Mouse (Mus musculus): ENCODE results near the gene Ccdc78. TPM values are rescaled to one million over a fixed set of nuclear protein-coding genes. Genes with fewer than 3 reads are reported as not detected.

The Ccdc78 gene
- polyA plus RNA-seq, 1 experiment from 2014 or later = 0.17 TPM

DNA sequence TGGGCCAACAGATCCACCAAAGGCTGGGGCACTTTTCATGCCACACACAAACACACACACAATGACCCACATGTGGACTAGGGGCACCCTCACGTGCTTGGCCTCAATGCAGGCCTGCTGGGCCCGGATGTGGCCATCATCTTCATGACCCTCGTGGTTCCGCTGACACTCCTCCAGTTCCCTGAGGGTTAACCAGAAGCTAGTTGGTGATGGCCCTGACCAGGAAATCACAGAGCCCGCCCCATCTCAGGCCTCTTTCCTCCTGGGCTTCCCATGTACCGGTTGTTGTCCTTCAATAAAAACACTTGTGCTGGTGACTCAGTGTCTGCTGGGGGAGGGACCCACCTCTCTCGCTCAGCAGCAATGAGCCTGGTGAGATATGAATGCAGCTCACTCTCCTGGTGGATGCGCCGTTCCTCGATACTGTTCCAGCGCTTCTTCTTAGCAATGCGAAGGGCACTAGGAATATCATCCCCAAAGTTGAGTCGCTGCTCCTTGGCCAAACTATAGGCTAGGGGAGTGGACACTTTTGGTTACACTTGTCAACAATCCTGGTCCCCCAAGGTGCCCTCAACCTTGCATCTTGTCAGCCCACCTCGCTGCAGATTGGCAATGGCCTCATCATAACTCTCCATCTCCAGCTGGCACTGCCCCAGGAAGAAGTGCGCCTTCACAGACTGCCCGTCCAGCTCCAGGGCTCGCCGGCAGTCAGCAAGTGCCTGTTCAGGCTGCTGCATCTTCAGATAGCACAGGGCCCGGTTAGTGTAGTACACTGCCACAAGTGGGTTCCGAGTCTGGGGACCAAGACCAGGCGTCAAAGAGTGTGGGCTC, 45.3 kb downstream of the Ccdc78 start:
- peak overlapping the region; percentile 84 for H3K4me2 ChIP-seq
- no peaks in the 10 kb centered on the region for H3K9me3 ChIP-seq (replicated peaks)
- peak overlapping the region; percentile 92 for H3K9ac ChIP-seq
- no peaks in the 10 kb centered on the region for H3K27me3 ChIP-seq (replicated peaks)
- peaks cover 81% of the 10 kb centered on the region for H3K4me1 ChIP-seq
- 44% methylated on average over 21 of the region's 21 CpGs for WGBS (ENCODE audit: insufficient replicate concordance)
- peak overlapping the region; percentile 84 for H3K4me3 ChIP-seq
- peaks cover 61% of the 10 kb centered on the region for H3K36me3 ChIP-seq
- H3K27ac ChIP-seq = peak overlapping the region; percentile 91
- no peak for ATAC-seq

DNA sequence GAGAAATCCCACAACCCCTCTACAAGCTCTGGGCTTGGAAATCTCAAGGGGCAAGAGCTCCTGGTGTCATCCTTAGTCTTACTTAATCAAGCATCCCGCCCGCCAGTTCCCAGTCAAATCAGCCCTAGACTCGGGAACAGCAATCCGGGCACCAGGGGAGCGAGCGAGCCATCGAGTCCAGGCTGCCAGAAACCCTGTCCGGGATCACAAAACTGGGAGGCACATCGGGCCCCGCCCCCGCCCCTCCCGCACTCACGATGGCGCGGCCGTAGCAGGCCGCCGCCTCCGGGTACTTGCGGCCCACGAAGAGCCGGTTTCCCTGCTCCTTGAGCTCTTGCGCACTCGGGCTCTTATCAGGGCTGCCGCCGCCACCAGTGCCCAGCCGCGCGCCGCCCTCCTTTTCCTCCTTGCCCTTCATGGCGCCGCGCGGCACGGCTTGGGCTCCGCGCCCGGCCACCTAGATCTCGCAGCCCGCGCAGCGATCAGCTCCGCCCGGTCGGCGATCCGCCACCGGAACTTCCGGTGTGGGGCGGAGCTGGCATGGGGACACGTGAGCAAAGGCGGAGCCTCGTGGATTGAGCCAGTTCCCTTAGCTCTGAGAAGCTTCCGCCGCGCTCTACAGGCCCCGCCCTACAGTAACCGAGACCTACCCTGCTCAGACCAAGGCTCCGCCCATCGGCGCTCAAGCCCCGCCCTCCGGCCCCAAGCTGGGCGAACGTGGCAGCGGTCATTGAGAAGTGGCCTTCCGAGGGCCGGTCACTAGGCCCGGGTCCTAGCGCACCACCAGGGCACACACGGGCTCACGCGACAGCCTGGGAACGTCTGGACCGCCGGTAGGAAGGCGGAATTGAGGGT, 46.3 kb downstream of the Ccdc78 start:
- peak overlapping the region; percentile 84 for H3K4me3 ChIP-seq
- H3K9me3 ChIP-seq (replicated peaks) = no peaks in the 10 kb centered on the region
- peak overlapping the region; percentile 84 for H3K4me2 ChIP-seq
- peak overlapping the region; percentile 92 for H3K9ac ChIP-seq
- H3K27ac ChIP-seq = peak overlapping the region; percentile 93
- under 1% methylated on average over 75 of the region's 77 CpGs for WGBS (ENCODE audit: insufficient replicate concordance)
- no peaks in the 10 kb centered on the region for H3K27me3 ChIP-seq (replicated peaks)
- H3K36me3 ChIP-seq = peaks cover 55% of the 10 kb centered on the region
- H3K4me1 ChIP-seq = peaks cover 87% of the 10 kb centered on the region
- peak; percentile 89 for ATAC-seq

DNA sequence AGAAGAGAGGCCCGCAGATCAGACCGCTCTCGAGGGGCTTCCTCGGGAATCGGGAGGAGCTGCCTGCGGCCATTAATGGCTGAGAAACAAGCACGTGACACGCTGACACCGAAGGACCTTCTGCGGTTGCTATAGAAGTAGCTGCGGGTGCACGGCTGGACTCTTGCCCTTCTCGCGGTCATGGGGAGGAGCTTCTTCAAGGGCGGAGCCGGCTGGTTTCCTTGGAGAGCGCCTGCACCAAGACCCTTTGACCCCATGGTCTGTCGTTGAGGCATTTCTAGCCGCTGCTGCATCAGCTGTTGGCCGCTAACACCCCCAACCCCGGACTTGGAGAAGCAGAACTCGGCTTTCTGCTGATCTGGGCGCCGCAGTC, 46.9 kb downstream of the Ccdc78 start, which contains the start of gene Stub1:
Stub1 (minus strand) TSS at position 114 of the 373 bp plus-strand sequence.
- Histone ChIP-seq H3K4me1 (peaks cover 88% of the 10 kb centered on the region), H3K9me3 (replicated peaks) (no peaks in the 10 kb centered on the region), H3K4me3 (peak within 1 kb of the TSS; percentile 84), H3K27ac (peak within 1 kb of the TSS; percentile 93), H3K27me3 (replicated peaks) (no peaks in the 10 kb centered on the region), H3K4me2 (peak within 1 kb of the TSS; percentile 84), H3K9ac (peak within 1 kb of the TSS; percentile 92), H3K36me3 (peaks cover 55% of the 10 kb centered on the region)
- ATAC-seq = peak; percentile 53
- WGBS (ENCODE audit: insufficient replicate concordance) = 0% methylated on average over 24 of the region's 24 CpGs

DNA sequence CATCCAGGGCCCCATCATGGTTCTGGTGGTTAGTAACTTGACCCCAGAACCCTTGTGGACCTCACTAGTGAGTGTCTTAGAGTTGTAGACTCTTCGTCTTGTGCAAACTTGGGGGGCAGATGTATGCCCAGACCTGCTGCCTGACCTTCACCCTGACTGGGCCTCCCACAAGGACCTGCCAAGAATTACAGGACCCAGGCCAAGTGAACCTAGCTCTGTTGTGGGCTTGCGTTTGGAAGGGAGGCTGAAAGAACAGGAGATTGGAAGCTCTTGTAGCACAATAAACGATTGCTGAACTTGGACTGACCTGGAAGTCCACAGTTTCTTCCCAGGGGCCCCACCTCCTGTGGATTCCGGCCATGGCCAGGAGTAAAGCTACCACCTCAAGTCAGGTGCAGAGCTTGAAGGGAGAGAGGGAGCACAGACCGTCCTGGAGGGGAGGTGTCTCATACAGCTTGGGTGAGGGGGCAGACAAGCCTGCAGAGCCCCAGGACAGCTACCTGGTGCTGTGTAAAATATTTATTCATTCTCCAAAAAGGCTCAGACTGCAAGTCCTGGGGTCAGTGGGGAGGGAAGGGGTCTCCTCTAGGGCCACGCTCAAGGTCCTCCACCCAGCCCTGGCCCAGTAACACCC, 47.7 kb downstream of the Ccdc78 start:
- no peak for ATAC-seq
- Histone ChIP-seq H3K27ac (peak overlapping the region; percentile 93), H3K4me2 (peak overlapping the region; percentile 84), H3K36me3 (peaks cover 60% of the 10 kb centered on the region), H3K4me1 (peaks cover 84% of the 10 kb centered on the region), H3K9ac (peak overlapping the region; percentile 92), H3K27me3 (replicated peaks) (no peaks in the 10 kb centered on the region), H3K4me3 (peak overlapping the region; percentile 84), H3K9me3 (replicated peaks) (no peaks in the 10 kb centered on the region)
- WGBS (ENCODE audit: insufficient replicate concordance) = 43% methylated on average over 6 of the region's 6 CpGs

DNA sequence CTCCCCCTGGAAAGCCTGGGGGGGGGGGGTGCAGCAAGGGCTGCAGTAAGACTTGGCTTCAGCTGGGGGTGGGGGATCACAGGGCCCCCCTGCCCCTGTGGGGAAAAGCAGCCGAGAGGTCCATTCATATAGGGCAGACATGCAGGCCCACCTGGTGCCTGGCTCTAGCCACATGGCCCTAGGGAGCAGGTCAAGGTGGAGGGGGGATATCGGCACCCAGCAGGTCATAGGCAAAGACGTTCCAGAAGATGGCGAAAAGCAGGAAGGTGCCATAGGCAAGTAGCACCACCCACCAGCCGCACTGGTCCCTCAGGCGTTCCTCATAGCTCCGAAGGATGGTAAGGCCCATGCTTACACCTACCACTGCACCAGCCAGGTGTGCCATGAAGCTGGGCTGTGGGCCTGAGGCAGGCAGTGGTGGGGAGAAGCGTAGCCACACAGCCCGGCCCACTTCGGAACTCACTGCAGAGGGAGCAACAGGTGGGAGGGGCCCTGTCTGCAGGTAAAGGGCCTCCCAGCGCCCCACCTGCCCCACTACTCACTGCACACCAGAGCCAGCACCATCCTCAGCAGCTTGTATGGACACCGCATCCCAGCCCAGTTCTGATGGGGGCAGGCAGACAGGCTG, 48.3 kb downstream of the Ccdc78 start:
- peak overlapping the region; percentile 92 for H3K9ac ChIP-seq
- peak overlapping the region; percentile 84 for H3K4me2 ChIP-seq
- peaks cover 84% of the 10 kb centered on the region for H3K4me1 ChIP-seq
- H3K27me3 ChIP-seq (replicated peaks) = no peaks in the 10 kb centered on the region
- ATAC-seq = no peak
- H3K36me3 ChIP-seq = peaks cover 65% of the 10 kb centered on the region
- H3K27ac ChIP-seq = peak overlapping the region; percentile 93
- peak overlapping the region; percentile 84 for H3K4me3 ChIP-seq
- no peaks in the 10 kb centered on the region for H3K9me3 ChIP-seq (replicated peaks)
- 89% methylated on average over 12 of the region's 12 CpGs for WGBS (ENCODE audit: insufficient replicate concordance)

DNA sequence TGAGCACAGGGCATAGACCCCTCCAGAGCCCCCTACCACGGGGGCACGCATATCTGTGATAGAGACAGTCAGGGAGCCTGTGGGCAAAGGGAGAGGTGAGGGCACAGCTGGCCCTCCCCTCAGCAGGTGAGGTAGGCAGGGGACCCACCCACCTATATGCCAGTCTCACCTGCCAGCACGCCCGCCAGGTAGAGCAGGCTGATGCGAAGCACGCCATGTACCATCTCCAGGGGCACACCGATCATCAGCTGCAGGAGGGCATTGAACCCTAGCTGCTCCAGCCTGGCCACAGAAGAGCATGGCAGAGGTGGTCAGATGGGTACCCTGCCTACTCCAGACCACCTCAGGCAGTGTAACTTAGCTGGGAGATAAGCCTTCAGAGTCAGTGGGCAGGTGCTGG, 48.9 kb downstream of the Ccdc78 start:
- WGBS (ENCODE audit: insufficient replicate concordance) = 88% methylated on average over 7 of the region's 7 CpGs
- no peak for ATAC-seq
- H3K27ac ChIP-seq = no peak overlapping the region
- H3K4me1 ChIP-seq = peaks cover 84% of the 10 kb centered on the region
- peak overlapping the region; percentile 84; the same call in 1 of the 2 replicates for H3K4me3 ChIP-seq
- H3K9me3 ChIP-seq (replicated peaks) = no peaks in the 10 kb centered on the region
- peaks cover 65% of the 10 kb centered on the region for H3K36me3 ChIP-seq
- H3K4me2 ChIP-seq = peak overlapping the region; percentile 84
- H3K27me3 ChIP-seq (replicated peaks) = no peaks in the 10 kb centered on the region
- peak overlapping the region; percentile 92; the same call in 1 of the 2 replicates for H3K9ac ChIP-seq

DNA sequence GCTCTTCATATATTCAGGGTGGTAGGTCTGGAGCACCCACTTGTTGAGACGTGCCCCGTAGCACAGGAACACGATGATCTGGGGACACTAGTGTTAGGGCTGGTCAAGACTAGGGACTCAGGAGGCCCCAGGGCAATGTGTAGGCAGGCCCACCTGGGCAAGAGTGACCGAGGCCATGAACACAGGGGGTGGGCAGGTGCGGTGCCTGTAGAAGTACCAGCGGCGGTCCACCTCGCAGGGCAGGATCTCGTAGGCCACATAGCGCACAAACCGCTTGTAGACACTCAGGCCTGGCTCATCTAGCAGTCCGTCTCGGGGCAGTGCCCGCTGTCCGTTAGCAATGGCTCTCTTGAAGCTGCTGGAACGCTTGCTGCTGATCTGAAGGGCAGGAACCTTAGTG, 49.4 kb downstream of the Ccdc78 start:
- no peaks in the 10 kb centered on the region for H3K9me3 ChIP-seq (replicated peaks)
- peaks cover 81% of the 10 kb centered on the region for H3K4me1 ChIP-seq
- H3K27ac ChIP-seq = no peak overlapping the region
- H3K27me3 ChIP-seq (replicated peaks) = no peaks in the 10 kb centered on the region
- 89% methylated on average over 16 of the region's 16 CpGs for WGBS (ENCODE audit: insufficient replicate concordance)
- 0 out of 2 replicates have a peak overlapping the region, but pooled peaks have one; percentile 56 for H3K9ac ChIP-seq
- H3K4me3 ChIP-seq = no peak overlapping the region
- peak overlapping the region; percentile 71; the same call in 1 of the 2 replicates for H3K4me2 ChIP-seq
- ATAC-seq = no peak
- H3K36me3 ChIP-seq = peaks cover 65% of the 10 kb centered on the region

DNA sequence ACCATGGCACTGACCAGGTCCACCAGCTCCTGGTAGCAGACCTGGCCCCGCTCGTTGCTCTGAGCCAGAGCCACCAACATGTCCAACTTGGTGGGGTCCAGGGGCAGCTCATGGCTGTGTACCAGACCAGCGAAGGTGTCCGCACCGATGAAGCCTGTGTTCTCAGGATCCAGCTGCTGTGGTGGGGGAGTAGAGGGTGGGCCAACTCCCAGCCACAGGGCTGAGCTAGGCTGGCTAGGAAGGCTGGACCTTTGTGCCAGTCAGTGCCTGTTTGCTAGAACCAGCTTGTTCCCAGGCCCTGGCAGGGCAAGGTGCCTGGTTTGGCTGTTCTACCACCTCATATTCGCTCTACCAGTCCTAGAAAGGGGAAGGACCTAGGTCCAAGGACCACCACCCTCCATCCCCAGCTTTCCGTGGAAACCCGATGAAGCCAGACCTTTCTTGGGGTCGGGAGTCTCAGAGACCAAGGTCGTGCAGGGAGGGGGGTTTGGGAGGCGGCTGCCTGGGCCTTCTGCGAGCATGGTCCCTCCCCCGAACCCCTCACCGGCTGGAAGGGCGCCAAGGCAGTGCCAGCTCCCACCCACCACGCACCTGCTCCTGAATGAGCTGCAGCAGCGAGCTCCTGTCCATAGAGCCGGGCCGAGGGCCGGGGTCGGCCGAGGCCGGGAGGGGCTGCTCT, 50.2 kb downstream of the Ccdc78 start:
- H3K4me3 ChIP-seq = peak overlapping the region; percentile 38
- peaks cover 74% of the 10 kb centered on the region for H3K4me1 ChIP-seq
- 25% methylated on average over 22 of the region's 23 CpGs for WGBS (ENCODE audit: insufficient replicate concordance)
- peak overlapping the region; percentile 56 for H3K9ac ChIP-seq
- H3K27ac ChIP-seq = peak overlapping the region; percentile 12
- no peak for ATAC-seq
- H3K27me3 ChIP-seq (replicated peaks) = no peaks in the 10 kb centered on the region
- no peaks in the 10 kb centered on the region for H3K9me3 ChIP-seq (replicated peaks)
- H3K36me3 ChIP-seq = peaks cover 65% of the 10 kb centered on the region
- H3K4me2 ChIP-seq = peak overlapping the region; percentile 71

DNA sequence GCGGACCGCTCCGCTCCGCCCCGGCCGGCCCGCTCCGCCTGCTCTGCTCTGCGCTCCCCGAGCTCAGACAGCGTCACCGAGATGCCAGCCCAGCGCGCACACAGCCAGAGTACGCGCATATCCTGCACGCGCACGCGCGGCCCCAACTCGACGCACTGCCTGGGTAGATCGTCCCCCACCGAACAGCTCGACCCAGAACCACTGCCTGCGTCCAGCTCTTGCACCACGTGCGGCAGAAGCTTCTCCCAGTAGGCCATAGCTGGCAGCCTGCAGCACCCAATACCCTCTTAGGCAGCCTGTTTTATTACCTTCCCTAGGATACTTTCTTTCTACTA, 50.7 kb downstream of the Ccdc78 start, which contains the start of gene Rhbdl1:
Rhbdl1 (minus strand) TSS at position 220 of the 335 bp plus-strand sequence.
- peak within 1 kb of the TSS; percentile 56 for H3K9ac ChIP-seq
- H3K36me3 ChIP-seq = peaks cover 66% of the 10 kb centered on the region
- H3K4me1 ChIP-seq = peaks cover 69% of the 10 kb centered on the region
- peak within 1 kb of the TSS; percentile 71 for H3K4me2 ChIP-seq
- ATAC-seq = no peak
- H3K27me3 ChIP-seq (replicated peaks) = no peaks in the 10 kb centered on the region
- H3K4me3 ChIP-seq = peak within 1 kb of the TSS; percentile 38
- H3K27ac ChIP-seq = peak within 1 kb of the TSS; percentile 12
- 1% methylated on average over 28 of the region's 29 CpGs for whole genome bisulfite sequencing (ENCODE audit: insufficient replicate concordance)
- H3K9me3 ChIP-seq (replicated peaks) = no peaks in the 10 kb centered on the region

DNA sequence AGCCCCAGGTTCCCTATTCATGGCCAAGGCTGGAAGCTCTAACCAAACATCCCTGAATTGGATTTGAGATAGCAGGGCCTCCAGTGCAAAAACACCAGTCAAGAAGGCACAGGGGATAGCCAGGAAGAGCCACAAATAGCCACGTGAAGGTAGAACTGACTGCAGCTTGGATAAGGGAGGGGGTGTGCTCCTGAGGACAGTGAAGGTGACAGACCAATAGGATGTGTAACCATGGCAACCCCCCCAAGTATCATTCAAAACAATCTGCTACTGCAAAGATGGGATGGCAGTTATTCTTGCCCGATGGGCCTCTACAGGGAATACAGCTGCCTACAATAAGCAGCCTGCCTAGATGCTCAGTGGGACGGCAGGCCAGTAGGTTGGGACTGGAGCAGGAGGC, 51.2 kb downstream of the Ccdc78 start:
- Histone ChIP-seq H3K4me3 (no peak overlapping the region), H3K27me3 (replicated peaks) (no peaks in the 10 kb centered on the region), H3K36me3 (peaks cover 71% of the 10 kb centered on the region), H3K9ac (no peak overlapping the region), H3K4me1 (peaks cover 71% of the 10 kb centered on the region), H3K4me2 (peak overlapping the region; percentile 71), H3K9me3 (replicated peaks) (no peaks in the 10 kb centered on the region), H3K27ac (peak overlapping the region; percentile 12; the same call in 1 of the 2 replicates)
- 49% methylated on average over 3 of the region's 3 CpGs for WGBS (ENCODE audit: insufficient replicate concordance)
- ATAC-seq = no peak

DNA sequence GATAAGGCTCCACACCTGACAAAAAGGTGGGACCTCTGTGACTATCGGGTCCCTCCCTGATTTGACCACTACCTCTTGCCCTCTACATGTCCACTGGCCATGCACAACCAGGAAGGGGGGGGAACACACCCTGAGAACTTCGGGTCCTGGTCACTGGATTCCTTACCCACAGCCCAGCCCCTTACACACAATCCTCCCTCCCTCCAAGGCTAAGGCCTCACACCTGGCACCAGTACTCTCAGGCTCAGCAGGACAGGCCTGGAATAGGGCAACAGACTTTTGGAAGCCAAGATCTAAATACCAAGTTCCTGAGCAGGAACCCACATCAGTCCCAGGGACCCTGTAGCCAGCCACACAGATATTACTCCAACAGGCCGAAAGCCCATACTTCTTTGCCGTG, 52.5 kb downstream of the Ccdc78 start:
- no peaks in the 10 kb centered on the region for H3K27me3 ChIP-seq (replicated peaks)
- H3K4me2 ChIP-seq = no peak overlapping the region
- 83% methylated on average over 4 of the region's 4 CpGs for WGBS (ENCODE audit: insufficient replicate concordance)
- H3K4me3 ChIP-seq = no peak overlapping the region
- H3K4me1 ChIP-seq = peaks cover 78% of the 10 kb centered on the region
- H3K9ac ChIP-seq = no peak overlapping the region
- peak overlapping the region; percentile 48 for H3K27ac ChIP-seq
- no peak for ATAC-seq
- H3K9me3 ChIP-seq (replicated peaks) = no peaks in the 10 kb centered on the region
- H3K36me3 ChIP-seq = peaks cover 77% of the 10 kb centered on the region
